Mouse (Mus musculus) left cerebral cortex, postnatal 25 days (tissue): ENCODE data around the gene Ascl1. TPM values are rescaled to one million over a fixed set of nuclear protein-coding genes. Genes with fewer than 3 reads are reported as not detected.

Experiments
- DNase-seq, 2 experiments: peaks; one replicate each; pipeline ENCODE4 v3.0.0; 2022; ENCODE audit warnings: low spot score in 2 of 2, mixed read lengths in 1 of 2
- intact Hi-C: fragments of 180-260 bp; cut with DNase I; formaldehyde crosslinking; loops from one replicate; pipeline ENCODE4 v1.15.1; 2025
- total RNA-seq, 2 experiments: library from RNA; stranded (reverse); gene quantifications; 2 replicates each; pipeline ENCODE4 v1.2.3; 2021

Ascl1 gene
- 1 to 10 TPM; 6.1 to 7.6 TPM for total RNA-seq

DNA sequence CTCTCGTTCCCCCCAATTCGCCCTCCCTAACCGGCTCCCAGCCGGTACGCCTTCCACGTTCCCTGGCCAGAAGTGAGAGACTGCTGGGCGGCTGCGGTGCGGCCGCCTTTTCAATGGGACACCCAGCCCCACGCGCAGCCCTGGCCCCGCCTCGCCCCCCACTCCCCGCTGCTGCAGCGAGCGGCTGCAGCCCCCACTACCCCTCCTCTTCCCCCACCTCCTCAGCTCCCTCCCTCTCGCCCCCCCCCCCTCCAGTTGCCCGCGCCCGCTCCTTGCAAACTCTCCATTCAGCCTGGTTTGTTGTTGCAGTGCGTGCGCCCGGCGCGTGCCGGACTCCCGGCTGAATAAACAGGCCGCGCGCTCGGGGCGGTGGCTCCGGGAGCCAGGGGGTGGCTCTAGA is at the start of gene Ascl1:
Gene Ascl1 (minus strand): TSS at position 85 of the 400 bp plus-strand sequence.
- intact Hi-C loops: loop anchor here (2.0 kb wide), 1 partner anchor 281 kb away; no protein-coding TSS in a partner anchor
- DNase-seq: no peak

DNA sequence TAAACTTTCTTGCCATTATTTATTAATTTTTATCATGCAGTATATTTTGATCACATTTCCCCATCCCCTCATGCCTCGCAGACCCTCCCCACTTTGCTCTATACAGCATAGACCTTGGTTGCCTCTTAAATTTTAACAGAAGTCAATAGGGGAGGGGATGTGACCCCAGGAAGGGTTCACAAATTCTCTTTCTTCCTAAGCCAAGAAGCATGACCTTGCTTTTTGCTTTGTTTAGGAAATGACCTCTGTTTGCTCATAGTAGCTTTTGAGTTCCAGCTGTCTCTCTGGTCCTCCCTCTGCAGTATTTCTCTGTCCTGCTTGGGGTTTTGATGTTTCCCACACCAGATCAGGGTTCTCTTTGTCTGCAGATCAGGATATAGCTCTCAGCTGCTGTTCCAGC is 40.7 kb upstream of the Ascl1 start:
- DNase-seq: no peak
- intact Hi-C loops: no loop called here

DNA sequence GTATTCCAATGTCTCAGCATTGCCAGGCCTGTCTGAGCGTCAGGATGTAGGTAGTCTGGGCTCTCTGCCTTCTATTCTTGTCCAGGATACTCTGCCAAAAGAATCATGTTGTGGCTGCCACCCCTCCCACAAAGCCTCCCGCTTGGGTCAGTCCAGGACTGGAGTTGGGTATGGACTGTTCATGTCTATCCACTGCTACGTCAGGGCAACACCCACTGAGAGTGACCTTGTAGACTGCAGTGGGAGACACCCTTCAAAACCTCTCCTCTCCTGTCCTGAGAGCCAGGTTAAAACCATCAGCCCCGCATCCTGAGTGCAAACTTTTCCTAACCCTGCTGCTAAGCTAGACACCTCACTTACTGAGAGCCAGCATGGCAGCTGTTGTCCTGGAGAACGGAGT is 28.2 kb upstream of the Ascl1 start, which contains the start of gene Pah:
Gene Pah (plus strand): TSS at position 150 of the 400 bp plus-strand sequence.
- intact Hi-C loops: no loop called here
- DNase-seq: no peak

DNA sequence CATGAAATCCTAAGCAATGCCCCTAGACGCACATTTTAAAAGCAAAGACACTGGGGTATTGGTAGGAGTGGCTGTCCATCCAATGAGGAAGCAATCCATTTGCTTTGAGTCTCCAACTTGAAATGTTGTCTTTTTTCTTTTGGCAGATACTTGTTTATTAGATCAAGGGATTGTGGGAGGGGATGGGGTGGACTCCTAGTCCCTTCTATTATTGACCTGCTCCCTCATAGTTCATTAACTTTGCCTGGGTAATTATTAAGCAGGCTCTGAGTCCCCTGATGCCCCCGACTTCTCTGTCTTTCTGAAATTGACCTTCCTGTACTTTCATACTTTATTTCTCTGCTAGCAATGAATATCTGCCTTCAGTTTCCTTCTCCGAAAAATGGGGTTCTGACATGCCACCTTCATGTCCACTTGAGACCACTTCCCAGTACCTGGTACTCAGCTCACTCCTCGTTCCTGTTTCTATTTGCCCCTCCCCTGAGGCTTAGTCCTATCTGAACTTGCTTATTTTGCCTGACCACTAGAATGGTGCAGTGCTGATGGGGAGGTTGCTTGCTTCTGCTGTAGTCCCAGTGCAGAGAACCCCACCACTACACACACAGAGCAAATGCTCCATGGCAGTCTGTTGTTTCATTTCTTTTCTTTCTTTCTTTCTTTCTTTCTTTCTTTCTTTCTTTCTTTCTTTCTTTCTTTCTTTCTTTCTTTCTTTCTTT is 27.1 kb upstream of the Ascl1 start:
- intact Hi-C loops: no loop called here
- DNase-seq: no peak

DNA sequence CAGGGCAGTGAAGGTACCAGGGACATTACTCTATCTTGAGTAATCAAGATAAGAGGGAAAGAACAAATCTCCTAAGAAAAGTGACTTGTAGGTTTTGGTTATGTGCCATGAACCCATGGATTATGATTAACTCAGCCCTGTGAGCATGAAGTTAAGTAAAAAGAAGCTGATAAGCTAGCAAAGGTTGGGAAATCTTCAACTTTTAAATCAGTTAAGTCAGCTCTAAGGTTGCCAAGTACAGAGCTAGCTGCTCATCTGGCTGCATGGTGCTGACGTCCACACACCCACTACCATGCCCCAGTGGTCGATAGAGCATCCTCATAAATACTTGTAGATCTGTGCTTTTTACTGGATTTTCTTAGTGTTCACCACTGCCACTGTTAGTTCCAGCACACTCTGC is 25.1 kb upstream of the Ascl1 start:
- no peak for DNase-seq
- intact Hi-C loops: no loop called here

DNA sequence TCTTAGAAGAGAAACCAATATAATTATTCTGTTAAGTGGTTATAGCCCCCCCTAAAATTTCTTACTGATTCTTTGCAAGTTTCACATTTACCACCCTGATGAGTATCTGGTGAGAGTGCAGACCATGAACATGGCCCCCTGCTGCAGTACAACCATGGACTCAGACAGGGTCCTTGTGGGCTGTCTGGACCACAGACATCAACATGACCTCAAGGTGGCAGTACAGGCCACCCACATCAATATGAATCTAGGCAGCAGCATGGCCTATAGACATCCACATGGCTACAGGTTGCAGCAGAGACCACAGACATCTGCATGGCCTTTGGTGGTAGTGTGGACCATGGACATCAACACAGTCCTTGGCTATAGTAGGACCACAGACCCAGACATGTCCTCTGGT is 19.6 kb upstream of the Ascl1 start:
- no peak for DNase-seq
- intact Hi-C loops: no loop called here

DNA sequence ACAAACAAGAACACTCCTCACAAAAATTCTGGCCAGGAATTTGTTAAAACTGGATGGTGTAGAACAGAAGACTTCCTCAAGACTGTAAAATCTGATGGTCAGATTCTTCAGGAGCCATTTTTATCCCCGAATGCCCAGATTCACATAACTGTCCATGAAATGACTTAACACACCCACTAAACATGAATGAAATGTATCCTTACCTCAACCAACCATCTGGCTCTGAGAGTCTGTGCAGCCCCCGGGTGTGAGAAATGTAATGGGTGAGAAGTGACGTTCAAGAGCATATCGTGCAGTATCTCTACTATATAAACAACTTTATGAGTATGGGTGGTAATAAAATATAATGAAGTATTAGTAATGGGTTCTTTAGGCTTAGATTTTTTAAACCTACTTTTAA is 15.1 kb upstream of the Ascl1 start:
- intact Hi-C loops: no loop called here
- peak in 1 of 2 experiments; percentile 87 for DNase-seq

DNA sequence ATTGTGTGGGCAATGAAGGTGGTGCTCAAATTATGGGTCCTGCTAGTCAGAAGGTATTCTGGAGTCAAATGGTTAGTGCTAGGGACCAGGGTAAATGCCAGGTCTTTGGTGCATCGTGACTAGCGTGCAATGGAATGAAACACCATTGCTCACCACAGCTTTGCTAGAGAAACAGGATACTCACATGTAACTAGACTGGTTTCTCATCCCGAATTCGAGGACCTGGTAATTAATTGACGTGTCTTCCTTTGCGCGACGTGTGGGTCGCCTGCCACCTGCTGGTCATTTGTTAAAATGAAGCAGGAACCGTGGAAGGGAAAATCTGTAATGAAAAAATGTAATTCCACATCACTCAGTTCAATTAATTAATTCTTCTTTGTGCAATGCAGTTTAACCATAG is 10.5 kb upstream of the Ascl1 start:
- intact Hi-C loops: loop anchor here (1.0 to 5.0 kb wide), 3 partner anchors 410 to 532 kb away; no protein-coding TSS in a partner anchor
- DNase-seq: peak in 1 of 2 experiments; percentile 66

DNA sequence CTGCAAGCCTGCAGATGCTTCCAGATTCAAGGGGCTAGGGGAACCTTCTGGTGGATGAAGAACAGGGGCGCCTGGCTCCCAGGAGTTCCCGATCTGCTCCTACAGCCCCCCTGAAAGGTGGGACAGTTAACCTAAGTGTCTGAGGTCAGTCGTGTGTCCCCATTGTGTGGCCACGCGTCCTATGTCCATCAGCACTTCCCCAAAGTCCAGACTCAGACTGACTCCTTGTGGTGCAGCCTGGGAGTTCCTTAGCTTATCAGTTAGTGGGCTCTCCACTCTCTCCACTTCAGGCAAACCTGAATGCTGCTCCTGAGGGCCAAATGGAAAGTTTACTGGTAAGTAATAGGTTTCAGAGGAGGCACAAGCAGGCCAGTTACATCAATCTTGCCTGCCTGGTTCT is 8.8 kb upstream of the Ascl1 start:
- intact Hi-C loops: loop anchor here (5.0 kb wide), 1 partner anchor 530 kb away; no protein-coding TSS in a partner anchor
- DNase-seq: no peak

DNA sequence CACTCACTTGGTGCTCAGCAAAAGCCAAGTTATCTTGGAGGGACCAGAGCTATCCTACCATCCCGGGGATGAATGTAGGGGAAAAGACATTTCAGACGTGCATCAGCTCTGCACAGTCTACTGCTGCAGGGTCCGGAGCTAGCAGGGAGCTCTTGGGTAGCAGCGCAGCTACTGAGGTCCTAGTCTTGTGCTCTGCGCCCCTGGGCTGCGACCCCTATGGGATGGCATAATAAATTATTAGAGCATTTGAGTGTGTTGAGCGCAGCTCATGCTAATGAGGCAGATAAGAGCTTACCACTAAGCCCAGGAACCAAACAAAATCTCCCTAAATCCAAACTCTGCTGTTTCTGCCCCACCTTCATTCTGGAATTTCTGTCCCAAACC is 8.2 kb upstream of the Ascl1 start:
- no peak for DNase-seq
- intact Hi-C loops: loop anchor here (5.0 kb wide), 1 partner anchor 529 kb away; no protein-coding TSS in a partner anchor

DNA sequence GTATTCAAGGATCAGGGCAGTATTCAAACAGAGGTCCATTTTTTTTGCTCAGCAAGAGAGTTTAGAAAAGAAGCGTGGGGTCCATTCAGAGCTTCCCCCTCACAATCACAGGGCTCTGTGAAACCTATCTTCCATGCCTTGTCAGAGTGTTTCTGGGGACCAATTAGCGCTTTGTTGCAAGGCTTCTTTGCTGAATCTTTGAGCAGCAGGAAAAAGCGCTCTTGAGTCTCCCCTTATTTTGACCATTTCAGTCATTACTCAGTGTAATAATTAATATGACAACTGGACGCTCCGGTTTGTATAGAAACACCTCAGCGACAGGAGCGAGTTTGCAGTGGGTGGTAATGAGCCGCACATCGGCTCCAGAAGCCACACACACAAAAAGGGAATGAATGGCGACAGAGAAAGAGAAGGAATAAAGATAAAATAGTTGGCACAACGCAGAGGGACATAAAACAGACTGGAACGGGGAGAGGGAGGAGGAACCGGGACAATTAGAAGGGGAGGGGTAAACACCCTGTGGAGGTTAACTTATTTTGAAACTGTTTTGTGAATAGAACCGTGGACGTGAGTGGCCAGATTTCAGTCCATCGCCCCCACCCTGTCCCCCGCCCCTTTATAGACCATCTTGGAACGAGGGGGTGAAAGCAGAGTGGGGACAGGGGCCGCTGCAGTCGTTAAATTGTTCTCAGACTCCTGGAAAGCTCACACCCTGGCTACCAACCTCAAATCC is 7.6 kb upstream of the Ascl1 start:
- intact Hi-C loops: loop anchor here (5.0 kb wide), 1 partner anchor 529 kb away; no protein-coding TSS in a partner anchor
- no peak for DNase-seq

DNA sequence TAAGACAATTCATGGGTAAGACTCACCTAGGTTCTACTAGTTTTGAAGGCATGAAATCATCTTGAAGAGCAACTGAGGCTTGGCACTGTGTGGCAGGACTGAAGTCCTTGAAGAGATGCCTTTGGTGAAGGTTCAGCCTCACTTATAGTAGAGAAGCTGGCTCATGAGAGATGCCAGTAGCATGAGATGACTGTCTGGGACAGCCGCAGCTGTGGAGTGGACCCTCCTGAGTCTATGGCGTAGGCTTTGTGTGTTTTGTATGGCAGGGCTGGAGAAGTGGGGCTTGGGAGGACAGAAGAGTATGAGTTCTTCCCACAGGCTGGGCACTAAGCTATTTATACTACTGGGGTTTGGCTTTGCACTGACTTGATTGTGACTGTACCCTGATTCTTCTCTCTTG is 3.6 kb upstream of the Ascl1 start:
- intact Hi-C loops: no loop called here

DNA sequence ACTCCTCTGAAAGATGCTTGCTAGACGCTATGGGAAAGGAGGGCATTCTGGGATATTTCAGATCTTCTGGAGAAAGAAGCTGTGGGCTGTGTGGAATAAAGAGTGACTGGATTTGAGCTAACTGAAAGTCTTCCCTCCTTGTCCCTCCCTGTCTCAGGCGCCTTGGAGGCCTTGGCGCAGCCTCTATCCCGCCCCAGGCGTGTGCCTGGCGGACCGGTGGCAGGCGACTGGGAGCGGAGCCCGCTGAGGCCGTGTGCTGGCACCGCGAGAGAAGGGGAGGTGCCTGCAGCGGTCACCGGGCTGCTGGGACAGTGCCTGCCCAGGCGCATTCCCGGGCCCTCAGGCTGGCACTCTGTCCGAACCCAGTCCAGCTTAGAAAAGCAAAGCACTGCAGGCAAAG is 1.1 kb upstream of the Ascl1 start:
- intact Hi-C loops: no loop called here
- DNase-seq: peak in 1 of 2 experiments; percentile 33

More for the DNA sequence above, 3.6 kb upstream of the Ascl1 start:
- no peak for DNase-seq

DNA sequence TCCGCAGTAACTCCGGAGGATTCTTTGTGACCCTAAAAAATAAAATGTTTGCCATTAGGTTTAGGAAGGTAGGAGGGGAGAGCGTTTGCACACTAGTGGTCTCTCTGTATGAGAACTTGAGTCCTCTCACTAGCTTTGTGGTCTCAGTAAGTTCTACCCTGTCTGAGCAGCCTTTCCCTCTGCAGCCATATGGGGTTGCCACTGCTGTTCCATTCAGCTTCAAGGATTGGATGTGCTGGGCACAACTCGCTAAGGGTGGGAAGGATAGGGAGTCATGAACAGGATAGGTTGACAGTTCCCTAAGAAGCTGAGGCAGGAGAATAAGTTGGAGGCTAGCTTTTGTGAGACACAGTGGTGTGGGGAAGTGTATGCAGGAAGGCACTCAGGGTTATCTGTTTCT is 716 bp upstream of the Ascl1 start:
- intact Hi-C loops: no loop called here
- DNase-seq: no peak

DNA sequence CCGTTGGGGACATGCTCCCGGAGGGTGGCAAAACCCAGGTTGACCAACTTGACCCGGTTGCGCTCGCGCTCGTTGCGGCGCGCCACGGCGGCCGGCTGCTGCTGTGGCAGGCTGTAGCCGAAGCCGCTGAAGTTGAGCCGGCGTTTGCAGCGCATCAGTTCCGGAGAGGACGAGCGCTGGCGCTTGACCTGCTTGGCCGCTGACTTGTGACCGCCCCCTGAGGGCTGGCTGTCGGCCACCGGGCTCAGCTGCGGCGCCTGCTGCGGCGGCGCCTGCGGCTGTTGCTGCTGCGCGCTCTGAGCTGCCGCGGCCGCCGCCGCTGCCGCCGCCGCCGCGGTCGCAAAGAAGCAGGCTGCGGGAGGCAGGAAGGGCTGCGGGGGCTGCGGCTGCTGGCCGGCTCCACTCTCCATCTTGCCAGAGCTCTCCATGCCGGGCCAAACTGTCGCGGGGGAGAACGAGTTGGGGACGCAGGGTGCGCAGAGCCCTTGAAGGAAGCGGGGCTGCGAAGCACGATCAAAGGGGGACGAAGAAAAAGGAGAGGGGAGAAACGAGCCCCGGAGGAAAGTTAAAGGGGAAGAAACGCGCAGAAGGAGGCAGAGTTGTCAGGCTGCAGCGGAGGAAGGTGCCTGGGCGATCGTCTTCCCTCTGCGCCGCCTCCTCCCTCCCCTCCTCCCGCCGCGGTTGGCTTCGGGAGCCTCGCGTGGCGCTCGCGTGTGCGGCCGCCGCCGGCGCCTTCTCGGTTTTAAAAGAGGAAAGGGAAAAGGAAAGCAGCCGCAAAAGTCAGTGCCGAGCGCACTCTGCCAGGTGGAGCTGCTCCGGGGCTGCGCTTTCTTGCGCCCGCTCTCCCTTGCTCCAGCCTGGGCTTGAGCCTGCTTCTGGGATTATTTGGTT is 554 bp downstream of the Ascl1 start:
- intact Hi-C loops: loop anchor here (2.0 kb wide), 1 partner anchor 280 kb away; no protein-coding TSS in a partner anchor
- DNase-seq: peak; percentile 73 to 75

DNA sequence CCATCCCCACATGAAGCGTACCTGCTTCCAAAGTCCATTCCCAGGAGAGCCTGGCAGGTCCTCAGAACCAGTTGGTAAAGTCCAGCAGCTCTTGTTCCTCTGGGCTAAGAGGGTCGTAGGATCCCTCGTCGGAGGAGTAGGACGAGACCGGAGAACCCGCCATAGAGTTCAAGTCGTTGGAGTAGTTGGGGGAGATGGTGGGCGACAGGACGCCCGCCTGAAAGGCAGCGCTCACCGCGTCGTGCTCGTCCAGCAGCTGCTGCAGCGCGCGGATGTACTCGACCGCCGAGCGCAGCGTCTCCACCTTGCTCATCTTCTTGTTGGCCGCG is 1.2 kb downstream of the Ascl1 start:
- intact Hi-C loops: loop anchor here (2.0 kb wide), 1 partner anchor 279 kb away; no protein-coding TSS in a partner anchor
- peak in 1 of 2 experiments; percentile 36 for DNase-seq

DNA sequence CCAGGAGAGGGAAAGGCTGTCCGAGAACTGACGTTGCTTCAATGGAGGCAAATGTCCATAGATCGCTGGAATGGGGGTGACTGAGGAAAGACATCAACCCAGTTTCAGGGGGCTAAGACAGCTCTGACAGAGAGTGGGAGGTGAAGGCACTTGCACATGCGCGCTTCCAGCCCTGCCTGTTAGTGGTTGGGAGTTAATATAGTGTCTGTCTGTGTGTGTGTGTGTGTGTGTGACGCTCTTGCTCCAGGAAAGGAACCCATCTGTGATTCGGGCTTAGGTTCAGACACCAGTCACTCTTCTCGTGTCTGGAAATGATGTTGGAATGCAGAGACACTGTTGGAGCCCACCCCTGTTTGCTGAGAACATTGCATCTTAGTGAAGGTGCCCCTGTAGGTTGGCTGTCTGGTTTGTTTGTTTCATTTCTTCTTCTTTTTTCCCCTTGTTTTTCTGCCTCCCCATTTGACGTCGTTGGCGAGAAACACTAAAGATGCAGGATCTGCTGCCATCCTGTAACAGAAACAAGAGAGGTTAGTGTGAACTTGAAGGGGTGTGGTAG is 1.9 kb downstream of the Ascl1 start:
- intact Hi-C loops: loop anchor here (2.0 kb wide), 1 partner anchor 279 kb away; no protein-coding TSS in a partner anchor
- DNase-seq: peak in 1 of 2 experiments; percentile 11

DNA sequence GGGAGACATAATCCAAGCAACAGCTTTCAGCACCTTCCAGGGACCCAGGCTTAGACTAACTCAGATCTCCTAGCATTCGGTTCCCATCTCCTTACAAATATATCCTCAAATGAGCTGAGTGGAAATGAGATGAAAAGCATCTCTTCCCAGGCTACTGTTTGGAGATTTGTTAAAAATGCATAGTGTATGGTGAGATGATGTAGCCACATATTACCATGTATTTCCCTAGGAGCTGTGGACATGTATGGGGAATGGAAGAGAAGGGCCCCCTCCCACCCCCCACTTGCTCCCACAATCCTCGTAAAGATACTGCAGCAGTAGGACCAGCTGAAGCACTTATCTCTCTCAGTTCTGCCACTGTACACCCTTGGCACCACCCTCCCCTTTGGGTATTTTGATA is 3.1 kb downstream of the Ascl1 start:
- DNase-seq: no peak
- intact Hi-C loops: no loop called here

DNA sequence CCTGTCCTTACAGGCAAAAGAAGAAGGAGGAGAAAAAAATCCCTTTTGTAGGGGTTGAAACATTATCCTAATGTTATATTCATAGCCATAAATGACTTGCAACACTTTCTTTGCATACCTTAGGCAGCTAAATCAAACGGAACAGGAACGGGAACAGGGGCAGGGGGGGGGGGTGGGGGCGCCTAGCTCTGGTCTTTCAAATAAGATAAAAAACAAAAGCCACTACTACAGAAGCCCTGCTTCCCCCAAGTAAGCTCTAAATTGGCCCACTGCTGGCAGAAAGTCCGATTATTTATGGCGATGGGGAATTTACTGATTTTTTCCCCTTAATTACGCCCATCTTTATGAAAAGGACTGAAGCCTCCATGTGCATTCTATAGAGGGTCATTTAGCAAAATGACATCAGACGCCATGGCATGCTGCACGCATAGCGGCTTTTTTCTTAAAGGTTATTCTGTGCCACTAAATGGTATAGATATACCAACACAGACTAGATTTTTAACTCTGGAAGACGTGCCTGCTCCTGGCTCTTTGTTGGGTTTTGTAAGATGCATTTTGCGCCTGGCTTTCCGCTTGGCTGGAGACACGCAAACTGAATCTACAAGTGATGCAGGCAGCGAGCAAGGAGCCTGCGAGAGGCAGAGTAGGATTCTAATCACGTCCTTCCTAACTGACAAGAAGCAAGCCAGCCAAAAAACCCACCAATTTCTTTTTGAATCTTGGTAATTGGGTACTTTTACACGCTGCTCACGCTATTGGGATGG is 4.0 kb downstream of the Ascl1 start:
- intact Hi-C loops: no loop called here
- peak in 1 of 2 experiments; percentile 73 for DNase-seq
